Mouse (Mus musculus) stomach, embryonic 15.5 days (tissue): ENCODE data around the gene Atp6v0a1. TPM values are rescaled to one million over a fixed set of nuclear protein-coding genes. Genes with fewer than 3 reads are reported as not detected.
"Not testable (repeated sequence)": the region's sequence is repeated elsewhere in the genome, so short reads cannot be mapped to it uniquely, and the experiment has no call there.

ENCODE experiments used
- ATAC-seq: fragments of 200-750 bp; cut with Nextera tagmentation; 2 replicates; pipeline ENCODE4 v1.8.0; 2017; ENCODE audit warnings: low read depth, moderate number of reproducible peaks, moderate TSS enrichment; ENCODE audit not compliant: insufficient read depth, low FRiP score
- H3K27ac ChIP-seq: fragments of 300-500 bp; sonication (generic); 2 replicates; pipeline ENCODE4 v1.5.1; 2015; ENCODE audit warnings: mild to moderate bottlenecking, inconsistent platforms
- H3K27me3 ChIP-seq: fragments of 300-500 bp; sonication (generic); replicated peaks from 2 replicates; pipeline ENCODE4 v1.6.1; 2015; ENCODE audit warnings: inconsistent platforms
- H3K36me3 ChIP-seq: fragments of 300-500 bp; sonication (generic); 2 replicates; pipeline ENCODE4 v1.6.1; 2015; ENCODE audit warnings: inconsistent platforms
- H3K4me1 ChIP-seq: fragments of 300-500 bp; sonication (generic); 2 replicates; pipeline ENCODE4 v1.6.1; 2015; ENCODE audit warnings: inconsistent platforms
- H3K4me2 ChIP-seq: fragments of 300-500 bp; sonication (generic); 2 replicates; pipeline ENCODE4 v1.6.1; 2015; ENCODE audit warnings: mild to moderate bottlenecking, inconsistent platforms
- H3K4me3 ChIP-seq: fragments of 300-500 bp; sonication (generic); replicated peaks from 2 replicates; pipeline ENCODE4 v1.5.1; 2015; ENCODE audit warnings: inconsistent platforms
- H3K9ac ChIP-seq: fragments of 300-500 bp; sonication (generic); 2 replicates; pipeline ENCODE4 v1.6.1; 2015; ENCODE audit warnings: inconsistent platforms
- H3K9me3 ChIP-seq: fragments of 300-500 bp; sonication (generic); 2 replicates; pipeline ENCODE4 v1.6.1; 2016; ENCODE audit warnings: inconsistent platforms
- WGBS: fragments of 180-500 bp; shearing (Covaris S2); methylation state at CpG from one replicate; pipeline ENCODE4 v1.1.7; 2015; 5-methylcytosine and 5-hydroxymethylcytosine counted together
- polyA plus RNA-seq: library from polyadenylated mRNA; unstranded; fragments of >200 nt; fragmentation: Nextera tagmentation; extraction: Ambion mirVana; gene quantifications from 2 replicates; pipeline ENCODE4 v1.2.1, GENCODE M21; 2015

Gene Atp6v0a1
- polyA plus RNA-seq, 1 experiment from 2014 or later: 36.6 TPM

- H3K4me1 ChIP-seq, ATAC-seq, H3K4me3 ChIP-seq, H3K36me3 ChIP-seq, H3K9ac ChIP-seq, H3K9me3 ChIP-seq, H3K4me2 ChIP-seq, H3K27me3 ChIP-seq, H3K27ac ChIP-seq: not testable (repeated sequence)
- WGBS: 79% methylated on average over 6 of the region's 6 CpGs
Observed at GRCm38 (mm10) chr11:101001875-101002552, 7.2 kb upstream of the Atp6v0a1 start.

GRCm38 (mm10) chr11:101003025-101003685 lies 6.1 kb upstream of the Atp6v0a1 start:
- H3K4me3 ChIP-seq: no peak overlapping the region
- H3K9me3 ChIP-seq: no peaks in the 10 kb centered on the region
- no peak for ATAC-seq
- H3K36me3 ChIP-seq: no peaks in the 10 kb centered on the region
- no peaks in the 10 kb centered on the region for H3K27me3 ChIP-seq
- H3K4me2 ChIP-seq: no peak overlapping the region
- no peak overlapping the region for H3K9ac ChIP-seq
- H3K4me1 ChIP-seq: no peaks in the 10 kb centered on the region
- H3K27ac ChIP-seq: no peak overlapping the region
- WGBS: 36% methylated on average over 3 of the region's 3 CpGs

GRCm38 (mm10) chr11:101008206-101009045 lies 826 bp upstream of the Atp6v0a1 start:
- no peak for ATAC-seq

DNA sequence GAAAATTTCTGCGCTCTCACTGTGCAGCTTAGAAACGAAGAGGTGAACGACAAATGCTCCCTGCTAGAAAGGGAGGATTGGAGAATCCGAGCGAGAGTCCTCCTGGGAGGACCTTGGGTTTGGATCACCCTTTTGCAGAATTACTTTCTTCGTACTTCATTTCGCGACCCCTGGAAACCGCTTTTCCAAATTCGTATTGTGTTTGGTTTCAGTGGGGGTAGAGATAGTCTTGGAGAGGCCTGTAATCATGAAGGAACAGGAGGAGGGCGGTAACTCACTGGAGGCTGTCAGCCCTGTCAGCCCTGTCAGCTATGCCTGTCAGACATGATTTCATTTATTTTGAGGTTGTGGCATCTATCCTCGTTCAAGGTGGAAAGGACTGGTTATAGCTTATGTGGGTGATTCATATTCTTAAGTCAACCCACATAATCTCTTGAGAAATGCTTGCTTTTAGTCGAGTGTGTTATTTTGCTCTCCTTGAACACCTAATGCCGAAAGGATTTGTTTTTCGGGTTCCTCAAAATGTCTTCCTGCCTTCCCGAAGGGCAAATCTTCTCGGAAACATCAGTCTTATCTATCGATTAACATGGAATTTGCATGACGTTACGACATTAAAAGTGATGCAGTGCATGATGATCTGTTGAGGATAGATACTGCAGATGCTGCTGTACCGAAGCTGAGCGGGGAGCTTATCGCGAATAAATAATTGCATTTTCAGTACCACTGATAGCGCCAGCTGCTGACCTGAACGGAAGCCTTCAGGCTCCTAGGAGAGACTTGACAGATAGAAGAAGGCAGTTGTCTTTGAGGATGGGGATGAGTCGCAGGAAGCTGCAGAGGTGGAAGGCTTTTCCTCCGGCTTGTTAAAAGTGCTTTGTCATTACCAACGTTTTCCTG lies 884 bp downstream of the Atp6v0a1 start:
- H3K4me3 ChIP-seq: peak overlapping the region; percentile 57
- ATAC-seq: peak; percentile 60; the same call in 1 of the 2 replicates
- 6% methylated on average over 29 of the region's 29 CpGs for WGBS

More at GRCm38 (mm10) chr11:101008206-101009045, 826 bp upstream of the Atp6v0a1 start:
- Histone ChIP-seq H3K4me2 (peak overlapping the region; percentile 79), H3K4me1 (peaks cover 12% of the 10 kb centered on the region; the same call in 1 of the 2 replicates), H3K9ac (no peak overlapping the region), H3K27me3 (no peaks in the 10 kb centered on the region), H3K9me3 (no peaks in the 10 kb centered on the region), H3K4me3 (peak overlapping the region; percentile 57), H3K36me3 (no peaks in the 10 kb centered on the region; the same call in 1 of the 2 replicates), H3K27ac (peak overlapping the region; percentile 88)
- WGBS: 41% methylated on average over 14 of the region's 14 CpGs

GRCm38 (mm10) chr11:101011641-101012040 lies 2.4 kb downstream of the Atp6v0a1 start:
- Histone ChIP-seq H3K9me3 (no peaks in the 10 kb centered on the region), H3K4me2 (peak overlapping the region; percentile 79; the same call in 1 of the 2 replicates), H3K4me1 (peaks cover 12% of the 10 kb centered on the region; the same call in 1 of the 2 replicates), H3K36me3 (peaks cover 3% of the 10 kb centered on the region; the same call in 1 of the 2 replicates), H3K27me3 (no peaks in the 10 kb centered on the region), H3K9ac (no peak overlapping the region), H3K4me3 (no peak overlapping the region), H3K27ac (no peak overlapping the region)
- 74% methylated on average over 6 of the region's 6 CpGs for WGBS
- no peak for ATAC-seq

More for the DNA sequence above, 884 bp downstream of the Atp6v0a1 start:
- H3K27ac ChIP-seq: peak overlapping the region; percentile 70
- H3K9me3 ChIP-seq: no peaks in the 10 kb centered on the region
- H3K9ac ChIP-seq: peak overlapping the region; percentile 51
- no peaks in the 10 kb centered on the region for H3K27me3 ChIP-seq
- peaks cover 12% of the 10 kb centered on the region; the same call in 1 of the 2 replicates for H3K4me1 ChIP-seq
- peak overlapping the region; percentile 79 for H3K4me2 ChIP-seq
- H3K36me3 ChIP-seq: peaks cover 3% of the 10 kb centered on the region; the same call in 1 of the 2 replicates

GRCm38 (mm10) chr11:101023371-101023770 lies 14.1 kb downstream of the Atp6v0a1 start:
- Histone ChIP-seq H3K27ac (no peak overlapping the region), H3K9ac (no peak overlapping the region), H3K27me3 (no peaks in the 10 kb centered on the region), H3K4me3 (no peak overlapping the region), H3K4me1 (no peaks in the 10 kb centered on the region), H3K36me3 (peaks cover 9% of the 10 kb centered on the region), H3K9me3 (no peaks in the 10 kb centered on the region), H3K4me2 (no peak overlapping the region)
- WGBS: 80% methylated on average over 12 of the region's 12 CpGs
- ATAC-seq: no peak

GRCm38 (mm10) chr11:101024001-101024400 lies 14.7 kb downstream of the Atp6v0a1 start:
- H3K27me3 ChIP-seq: no peaks in the 10 kb centered on the region
- H3K36me3 ChIP-seq: peaks cover 9% of the 10 kb centered on the region
- no peak overlapping the region for H3K27ac ChIP-seq
- H3K9me3 ChIP-seq: no peaks in the 10 kb centered on the region
- no peak overlapping the region for H3K4me2 ChIP-seq
- WGBS: 73% methylated on average over 4 of the region's 4 CpGs
- no peak overlapping the region for H3K4me3 ChIP-seq
- H3K9ac ChIP-seq: no peak overlapping the region
- no peak for ATAC-seq
- H3K4me1 ChIP-seq: no peaks in the 10 kb centered on the region

- ATAC-seq: no peak
- no peak overlapping the region for H3K27ac ChIP-seq
- 90% methylated on average over 11 of the region's 11 CpGs for WGBS
- H3K4me2 ChIP-seq: no peak overlapping the region
- no peaks in the 10 kb centered on the region for H3K9me3 ChIP-seq
- H3K4me3 ChIP-seq: no peak overlapping the region
- no peak overlapping the region for H3K9ac ChIP-seq
- H3K27me3 ChIP-seq: no peaks in the 10 kb centered on the region
- no peaks in the 10 kb centered on the region for H3K4me1 ChIP-seq
- H3K36me3 ChIP-seq: peaks cover 21% of the 10 kb centered on the region
Observed at GRCm38 (mm10) chr11:101027121-101027520, 17.9 kb downstream of the Atp6v0a1 start.

DNA sequence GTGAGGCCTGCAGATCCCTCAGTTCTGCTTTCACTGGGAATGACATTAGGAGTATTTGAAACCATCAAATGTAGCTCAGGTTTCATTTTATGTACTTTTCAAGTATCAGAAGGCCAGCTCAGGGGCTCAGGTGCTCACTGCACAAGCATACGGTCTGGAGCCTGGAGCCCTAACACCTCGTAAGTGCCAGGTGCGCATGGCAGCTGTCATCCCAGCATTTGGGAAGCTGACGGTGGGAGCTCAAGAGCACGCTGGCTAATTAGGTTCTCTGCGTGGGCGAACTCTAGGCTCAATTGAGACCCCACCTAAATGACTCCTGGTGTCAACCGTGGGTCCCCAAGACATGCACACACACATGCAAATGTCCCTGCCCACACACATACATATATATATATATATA lies 20.1 kb downstream of the Atp6v0a1 start:
- H3K4me2 ChIP-seq: no peak overlapping the region
- H3K36me3 ChIP-seq: peaks cover 18% of the 10 kb centered on the region
- H3K9me3 ChIP-seq: no peaks in the 10 kb centered on the region
- 94% methylated on average over 8 of the region's 8 CpGs for WGBS
- H3K4me1 ChIP-seq: no peaks in the 10 kb centered on the region
- no peak overlapping the region for H3K4me3 ChIP-seq
- H3K9ac ChIP-seq: no peak overlapping the region
- H3K27me3 ChIP-seq: no peaks in the 10 kb centered on the region
- H3K27ac ChIP-seq: no peak overlapping the region
- no peak for ATAC-seq

DNA sequence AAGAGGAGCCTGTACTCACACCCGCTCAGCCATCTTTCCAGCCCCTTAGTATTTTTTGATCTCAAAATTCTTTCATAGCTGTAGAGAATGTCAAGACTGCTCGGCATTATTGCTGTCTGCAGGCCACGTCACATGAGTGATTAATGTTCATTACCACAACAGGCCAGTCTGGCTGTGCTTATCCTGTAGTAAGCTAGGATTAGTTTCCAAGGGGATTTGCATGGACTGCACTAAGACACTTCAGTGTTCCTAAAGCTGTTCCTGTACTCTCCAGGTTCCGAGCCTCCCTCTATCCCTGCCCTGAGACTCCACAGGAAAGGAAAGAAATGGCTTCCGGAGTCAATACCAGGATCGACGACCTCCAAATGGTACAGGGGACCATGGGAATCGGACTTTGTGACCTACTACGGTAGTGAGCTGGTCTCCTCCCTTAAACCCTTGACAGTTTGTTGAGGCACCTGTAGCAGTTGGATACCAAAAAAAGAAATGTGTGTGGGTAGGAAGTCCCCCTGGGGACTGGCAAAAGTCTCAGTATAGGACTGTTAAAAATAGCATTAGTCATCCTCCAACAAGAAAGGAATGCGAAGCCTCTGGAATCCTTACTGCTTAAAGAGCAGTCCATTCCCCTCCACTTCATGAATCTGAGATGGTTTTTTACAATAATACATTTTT lies 21.0 kb downstream of the Atp6v0a1 start:
- ATAC-seq: no peak
- H3K4me2 ChIP-seq: no peak overlapping the region
- H3K36me3 ChIP-seq: peaks cover 24% of the 10 kb centered on the region
- H3K9me3 ChIP-seq: no peaks in the 10 kb centered on the region
- no peak overlapping the region for H3K4me3 ChIP-seq
- 67% methylated on average over 10 of the region's 10 CpGs for WGBS
- H3K27ac ChIP-seq: no peak overlapping the region
- no peak overlapping the region for H3K9ac ChIP-seq
- no peaks in the 10 kb centered on the region for H3K4me1 ChIP-seq
- H3K27me3 ChIP-seq: no peaks in the 10 kb centered on the region

DNA sequence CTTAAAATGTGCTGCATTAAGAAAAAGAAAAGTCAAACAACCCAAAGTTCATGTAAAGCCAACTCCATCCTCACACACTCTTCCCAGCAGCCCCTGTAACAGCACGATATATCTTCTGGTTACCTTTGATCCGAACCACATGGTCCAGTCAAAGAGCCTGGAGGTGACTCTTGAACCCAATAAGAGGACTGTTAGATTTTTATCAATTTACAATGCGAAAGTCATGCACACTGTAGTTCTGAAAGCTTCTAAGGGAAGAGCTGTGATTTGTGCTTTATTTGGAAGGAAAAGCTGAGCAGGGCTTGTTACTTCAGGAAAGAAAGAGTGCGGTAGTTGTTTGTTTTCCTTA lies 21.5 kb downstream of the Atp6v0a1 start:
- 73% methylated on average over 4 of the region's 4 CpGs for WGBS
- H3K36me3 ChIP-seq: peaks cover 24% of the 10 kb centered on the region
- ATAC-seq: no peak
- H3K4me3 ChIP-seq: no peak overlapping the region
- no peaks in the 10 kb centered on the region for H3K9me3 ChIP-seq
- H3K27me3 ChIP-seq: no peaks in the 10 kb centered on the region
- no peak overlapping the region for H3K27ac ChIP-seq
- H3K9ac ChIP-seq: no peak overlapping the region
- no peaks in the 10 kb centered on the region for H3K4me1 ChIP-seq
- H3K4me2 ChIP-seq: no peak overlapping the region
